Mouse (Mus musculus): ENCODE results near the gene D430042O09Rik.
A peak's percentile ranks its signal among the peaks of the same experiment; 100 is the strongest.
"Not testable (repeated sequence)": the region's sequence is repeated elsewhere in the genome, so short reads cannot be mapped to it uniquely, and the experiment has no call there.

Gene D430042O09Rik

GRCm38 (mm10) chr7:125707593-125708022 lies at the start of gene D430042O09Rik, which contains the start of gene Gtf3c1:
TSS of gene D430042O09Rik (plus strand) at chr7:125707888.
TSS of gene Gtf3c1 (minus strand) at chr7:125707780.
- DNase-seq (ENCODE audit: low read depth, low spot score) = peak; percentile 98

GRCm38 (mm10) chr7:125663654-125664053 lies 44.0 kb upstream of the D430042O09Rik start:
- no peak for DNase-seq (ENCODE audit: low read depth, low spot score)

GRCm38 (mm10) chr7:125670865-125671264 lies 36.8 kb upstream of the D430042O09Rik start:
- no peak for DNase-seq (ENCODE audit: low read depth, low spot score)

GRCm38 (mm10) chr7:125671396-125671795 lies 36.3 kb upstream of the D430042O09Rik start:
- no peak for DNase-seq (ENCODE audit: low read depth, low spot score)

- DNase-seq (ENCODE audit: low read depth, low spot score) = peak; percentile 51
Measured at GRCm38 (mm10) chr7:125674916-125675315, 32.8 kb upstream of the D430042O09Rik start.

GRCm38 (mm10) chr7:125678756-125679155 lies 28.9 kb upstream of the D430042O09Rik start:
- peak; percentile 15 for DNase-seq (ENCODE audit: low read depth, low spot score)

GRCm38 (mm10) chr7:125679936-125680335 lies 27.8 kb upstream of the D430042O09Rik start:
- DNase-seq (ENCODE audit: low read depth, low spot score) = no peak

- no peak for DNase-seq (ENCODE audit: low read depth, low spot score)
Measured at GRCm38 (mm10) chr7:125690516-125690915, 17.2 kb upstream of the D430042O09Rik start.

GRCm38 (mm10) chr7:125694056-125694455 lies 13.6 kb upstream of the D430042O09Rik start:
- no peak for DNase-seq (ENCODE audit: low read depth, low spot score)

GRCm38 (mm10) chr7:125702791-125703190 lies 4.9 kb upstream of the D430042O09Rik start:
- no peak for DNase-seq (ENCODE audit: low read depth, low spot score)

- DNase-seq (ENCODE audit: low read depth, low spot score) = no peak
Measured at GRCm38 (mm10) chr7:125707186-125707585, 502 bp upstream of the D430042O09Rik start.

- DNase-seq (ENCODE audit: low read depth, low spot score) = no peak
Measured at GRCm38 (mm10) chr7:125708100-125708499, 412 bp downstream of the D430042O09Rik start.

GRCm38 (mm10) chr7:125713542-125714055 lies 5.9 kb downstream of the D430042O09Rik start:
- not testable (repeated sequence) for DNase-seq (ENCODE audit: low read depth, low spot score)

- no peak for DNase-seq (ENCODE audit: low read depth, low spot score)
Measured at GRCm38 (mm10) chr7:125714803-125715202, 7.1 kb downstream of the D430042O09Rik start.

- peak; percentile 85 for DNase-seq (ENCODE audit: low read depth, low spot score)
Measured at GRCm38 (mm10) chr7:125716724-125717123, 9.0 kb downstream of the D430042O09Rik start.

- no peak for DNase-seq (ENCODE audit: low read depth, low spot score)
Measured at GRCm38 (mm10) chr7:125717612-125718011, 9.9 kb downstream of the D430042O09Rik start.

GRCm38 (mm10) chr7:125720370-125720769 lies 12.7 kb downstream of the D430042O09Rik start:
- no peak for DNase-seq (ENCODE audit: low read depth, low spot score)

GRCm38 (mm10) chr7:125721033-125721432 lies 13.3 kb downstream of the D430042O09Rik start:
- no peak for DNase-seq (ENCODE audit: low read depth, low spot score)

- peak; percentile 64 for DNase-seq (ENCODE audit: low read depth, low spot score)
Measured at GRCm38 (mm10) chr7:125722127-125722526, 14.4 kb downstream of the D430042O09Rik start.

- DNase-seq (ENCODE audit: low read depth, low spot score) = no peak
Measured at GRCm38 (mm10) chr7:125723189-125723972, 15.7 kb downstream of the D430042O09Rik start.

GRCm38 (mm10) chr7:125731679-125732078 lies 24.0 kb downstream of the D430042O09Rik start:
- DNase-seq (ENCODE audit: low read depth, low spot score) = no peak

- no peak for DNase-seq (ENCODE audit: low read depth, low spot score)
Measured at GRCm38 (mm10) chr7:125733791-125734190, 26.1 kb downstream of the D430042O09Rik start.

Measured in R1 (cell line).